Mouse (Mus musculus): ENCODE results near the gene Usp21.

- TF ChIP-seq CTCF (conservative IDR thresholded peaks at IDR 0.05; ENCODE audit: low read length) (no peak), POU5F1 (IDR thresholded peaks at IDR 0.05; ENCODE audit: borderline replicate concordance, low read length) (no peak)
Measured at GRCm38 (mm10) chr1:171263185-171263611, 24.6 kb downstream of the Usp21 start.

All from E14TG2a.4 (cell line).